Mouse (Mus musculus): ENCODE data around the gene Gm10203. TPM values are rescaled to one million over a fixed set of nuclear protein-coding genes. Genes with fewer than 3 reads are reported as not detected.

Gm10203 gene
- polyA plus RNA-seq, 1 experiment from 2014 or later, result not detected

GRCm38 (mm10) chr6:149126675-149127074 lies 3.3 kb upstream of the Gm10203 start:
- 61% methylated on average over 4 of the region's 4 CpGs for WGBS
- H3K36me3 ChIP-seq (ENCODE audit: control insufficient read depth, insufficient read depth, low read length), result no peaks in the 10 kb centered on the region
- no peaks in the 10 kb centered on the region for H3K27me3 ChIP-seq (ENCODE audit: control insufficient read depth, insufficient read depth, low read length)

GRCm38 (mm10) chr6:149131111-149131510 lies 1.1 kb downstream of the Gm10203 start:
- Histone ChIP-seq H3K27ac (replicated peaks; ENCODE audit: low read depth, low read length) (no peak overlapping the region), H3K4me1 (ENCODE audit: control insufficient read depth, insufficient read depth, low read length) (no peaks in the 10 kb centered on the region), H3K4me3 (replicated peaks; ENCODE audit: low read depth, low read length) (no peak overlapping the region), H3K4me2 (ENCODE audit: low read length) (no peak overlapping the region), H3K9ac (replicated peaks; ENCODE audit: low read length) (no peak overlapping the region), H3K36me3 (ENCODE audit: control insufficient read depth, insufficient read depth, low read length) (no peaks in the 10 kb centered on the region), H3K9me3 (ENCODE audit: control insufficient read depth, low read length) (no peaks in the 10 kb centered on the region), H3K27me3 (ENCODE audit: control insufficient read depth, insufficient read depth, low read length) (no peaks in the 10 kb centered on the region)
- ATAC-seq (ENCODE audit: low FRiP score, low TSS enrichment) (no peak), DNase-seq (no peak)
- 8% methylated on average over 3 of the region's 3 CpGs for WGBS

More at GRCm38 (mm10) chr6:149126675-149127074, 3.3 kb upstream of the Gm10203 start:
- Histone ChIP-seq H3K9me3 (ENCODE audit: control insufficient read depth, low read length) (no peaks in the 10 kb centered on the region), H3K9ac (replicated peaks; ENCODE audit: low read length) (no peak overlapping the region), H3K27ac (replicated peaks; ENCODE audit: low read depth, low read length) (no peak overlapping the region), H3K4me2 (ENCODE audit: low read length) (no peak overlapping the region), H3K4me3 (replicated peaks; ENCODE audit: low read depth, low read length) (no peak overlapping the region), H3K4me1 (ENCODE audit: control insufficient read depth, insufficient read depth, low read length) (no peaks in the 10 kb centered on the region)
- ATAC-seq (ENCODE audit: low FRiP score, low TSS enrichment) (no peak), DNase-seq (peak; percentile 54)

- no peak overlapping the region for H3K4me2 ChIP-seq (ENCODE audit: low read length)
- H3K27ac ChIP-seq (replicated peaks; ENCODE audit: low read depth, low read length), result no peak overlapping the region
- 35% methylated on average over 5 of the region's 5 CpGs for WGBS
- H3K36me3 ChIP-seq (ENCODE audit: control insufficient read depth, insufficient read depth, low read length), result no peaks in the 10 kb centered on the region
- DNase-seq (peak; percentile 84), ATAC-seq (ENCODE audit: low FRiP score, low TSS enrichment) (peak; percentile 58; the same call in 1 of the 2 replicates)
- H3K27me3 ChIP-seq (ENCODE audit: control insufficient read depth, insufficient read depth, low read length), result no peaks in the 10 kb centered on the region
- no peaks in the 10 kb centered on the region for H3K9me3 ChIP-seq (ENCODE audit: control insufficient read depth, low read length)
- no peaks in the 10 kb centered on the region for H3K4me1 ChIP-seq (ENCODE audit: control insufficient read depth, insufficient read depth, low read length)
- H3K9ac ChIP-seq (replicated peaks; ENCODE audit: low read length), result no peak overlapping the region
- H3K4me3 ChIP-seq (replicated peaks; ENCODE audit: low read depth, low read length), result no peak overlapping the region
Measured at GRCm38 (mm10) chr6:149132311-149133077, 2.5 kb downstream of the Gm10203 start.

- Histone ChIP-seq H3K9ac (replicated peaks; ENCODE audit: low read length) (no peak overlapping the region), H3K36me3 (ENCODE audit: control insufficient read depth, insufficient read depth, low read length) (no peaks in the 10 kb centered on the region), H3K27me3 (ENCODE audit: control insufficient read depth, insufficient read depth, low read length) (no peaks in the 10 kb centered on the region), H3K4me2 (ENCODE audit: low read length) (no peak overlapping the region), H3K4me1 (ENCODE audit: control insufficient read depth, insufficient read depth, low read length) (no peaks in the 10 kb centered on the region), H3K9me3 (ENCODE audit: control insufficient read depth, low read length) (no peaks in the 10 kb centered on the region), H3K27ac (replicated peaks; ENCODE audit: low read depth, low read length) (no peak overlapping the region), H3K4me3 (replicated peaks; ENCODE audit: low read depth, low read length) (no peak overlapping the region)
- DNase-seq (no peak), ATAC-seq (ENCODE audit: low FRiP score, low TSS enrichment) (no peak)
- 33% methylated on average over 5 of the region's 5 CpGs for WGBS
Measured at GRCm38 (mm10) chr6:149134391-149135150, 4.6 kb downstream of the Gm10203 start.

- Histone ChIP-seq H3K27ac (replicated peaks; ENCODE audit: low read depth, low read length) (no peak overlapping the region), H3K4me3 (replicated peaks; ENCODE audit: low read depth, low read length) (no peak overlapping the region), H3K9ac (replicated peaks; ENCODE audit: low read length) (no peak overlapping the region), H3K9me3 (ENCODE audit: control insufficient read depth, low read length) (no peaks in the 10 kb centered on the region), H3K36me3 (ENCODE audit: control insufficient read depth, insufficient read depth, low read length) (no peaks in the 10 kb centered on the region), H3K27me3 (ENCODE audit: control insufficient read depth, insufficient read depth, low read length) (no peaks in the 10 kb centered on the region), H3K4me2 (ENCODE audit: low read length) (no peak overlapping the region), H3K4me1 (ENCODE audit: control insufficient read depth, insufficient read depth, low read length) (no peaks in the 10 kb centered on the region)
- ATAC-seq (ENCODE audit: low FRiP score, low TSS enrichment) (no peak), DNase-seq (no peak)
- WGBS, result 85% methylated on average over 6 of the region's 6 CpGs
Measured at GRCm38 (mm10) chr6:149135631-149136030, 5.7 kb downstream of the Gm10203 start.

GRCm38 (mm10) chr6:149137936-149138335 lies 8.0 kb downstream of the Gm10203 start:
- H3K9ac ChIP-seq (replicated peaks; ENCODE audit: low read length), result no peak overlapping the region
- H3K4me2 ChIP-seq (ENCODE audit: low read length), result no peak overlapping the region
- no peak overlapping the region for H3K4me3 ChIP-seq (replicated peaks; ENCODE audit: low read depth, low read length)
- ATAC-seq (ENCODE audit: low FRiP score, low TSS enrichment), result no peak
- no peak for DNase-seq
- no peaks in the 10 kb centered on the region for H3K27me3 ChIP-seq (ENCODE audit: control insufficient read depth, insufficient read depth, low read length)
- 88% methylated on average over 2 of the region's 2 CpGs for WGBS
- no peaks in the 10 kb centered on the region for H3K36me3 ChIP-seq (ENCODE audit: control insufficient read depth, insufficient read depth, low read length)
- peaks cover 4% of the 10 kb centered on the region; the same call in 1 of the 2 replicates for H3K4me1 ChIP-seq (ENCODE audit: control insufficient read depth, insufficient read depth, low read length)
- H3K27ac ChIP-seq (replicated peaks; ENCODE audit: low read depth, low read length), result no peak overlapping the region
- no peaks in the 10 kb centered on the region for H3K9me3 ChIP-seq (ENCODE audit: control insufficient read depth, low read length)

- ATAC-seq (ENCODE audit: low FRiP score, low TSS enrichment) (no peak), DNase-seq (no peak)
- 92% methylated on average over 3 of the region's 3 CpGs for WGBS
Measured at GRCm38 (mm10) chr6:149139011-149139410, 9.0 kb downstream of the Gm10203 start.

GRCm38 (mm10) chr6:149139471-149139870 lies 9.5 kb downstream of the Gm10203 start, which contains the start of gene Etfbkmt:
Etfbkmt (plus strand) TSS chr6:149139849.
- Histone ChIP-seq H3K4me2 (ENCODE audit: low read length) (no peak within 1 kb of the TSS), H3K9me3 (ENCODE audit: control insufficient read depth, low read length) (no peaks in the 10 kb centered on the region), H3K4me1 (ENCODE audit: control insufficient read depth, insufficient read depth, low read length) (peaks cover 4% of the 10 kb centered on the region; the same call in 1 of the 2 replicates), H3K4me3 (replicated peaks; ENCODE audit: low read depth, low read length) (no peak within 1 kb of the TSS), H3K36me3 (ENCODE audit: control insufficient read depth, insufficient read depth, low read length) (no peaks in the 10 kb centered on the region), H3K9ac (replicated peaks; ENCODE audit: low read length) (no peak within 1 kb of the TSS), H3K27me3 (ENCODE audit: control insufficient read depth, insufficient read depth, low read length) (no peaks in the 10 kb centered on the region), H3K27ac (replicated peaks; ENCODE audit: low read depth, low read length) (no peak within 1 kb of the TSS)
- DNase-seq, result no peak
- WGBS, result 87% methylated on average over 1 of the region's 1 CpGs
- no peak for ATAC-seq (ENCODE audit: low FRiP score, low TSS enrichment)

More at GRCm38 (mm10) chr6:149139011-149139410, 9.0 kb downstream of the Gm10203 start:
- Histone ChIP-seq H3K9ac (replicated peaks; ENCODE audit: low read length) (no peak overlapping the region), H3K9me3 (ENCODE audit: control insufficient read depth, low read length) (no peaks in the 10 kb centered on the region), H3K27ac (replicated peaks; ENCODE audit: low read depth, low read length) (no peak overlapping the region), H3K4me2 (ENCODE audit: low read length) (no peak overlapping the region), H3K4me1 (ENCODE audit: control insufficient read depth, insufficient read depth, low read length) (peaks cover 4% of the 10 kb centered on the region; the same call in 1 of the 2 replicates), H3K4me3 (replicated peaks; ENCODE audit: low read depth, low read length) (no peak overlapping the region), H3K36me3 (ENCODE audit: control insufficient read depth, insufficient read depth, low read length) (no peaks in the 10 kb centered on the region), H3K27me3 (ENCODE audit: control insufficient read depth, insufficient read depth, low read length) (no peaks in the 10 kb centered on the region)
